11 mouse cellular contexts compared by ENCODE assay signal in genomic region chr2:129544448-129544847, GRCm38 (mm10). TPM values are rescaled to one million over a fixed set of nuclear protein-coding genes. Genes with fewer than 3 reads are reported as not detected.
DNase-seq lines count a peak whose midpoint lies in the region; ATAC-seq lines count a peak whose summit lies in the region.
"Had no signal": no experiment of that assay in that cellular context is flagged by ENCODE, and none has a peak within 500 bp of the region (broad histone marks: within the 10 kb centered on the region; RNA-seq: fewer than 3 reads in every experiment).

No protein-coding gene starts in this region.

- whole genome bisulfite sequencing in kidney, embryonic 14.5 days, result 66% methylated on average over 4 of the region's 4 CpGs

- 0 out of 2 replicates have a peak, but pooled peaks have one; percentile 35 for ATAC-seq in kidney, embryonic 14.5 days (ENCODE audit: low FRiP score, low TSS enrichment)

- no peak overlapping the region for H3K9ac ChIP-seq in kidney, embryonic 14.5 days (ENCODE audit: low read depth, low read length)
- H3K9ac ChIP-seq: heart, embryonic 15.5 days; liver, embryonic 15.5 days had no signal

- DNase-seq in lung, postnatal 10 days, result peak; percentile 36
- DNase-seq in lung, postnatal 25 days (ENCODE audit: low spot score), result no peak
- peak; percentile 93 to 95 for DNase-seq in cerebellum, postnatal 14 days
- no peak for DNase-seq in thymus, postnatal 0 days (ENCODE audit: low spot score)
- no peak for DNase-seq in urinary bladder, postnatal 14 days (ENCODE audit: low spot score)
- no peak for DNase-seq in left cerebral cortex, adult 18-20 months (ENCODE audit: low spot score in 2 of 2)

- no peak overlapping the region for H3K4me2 ChIP-seq in kidney, embryonic 14.5 days (replicated peaks; ENCODE audit: low read depth, low read length)
- H3K4me2 ChIP-seq: heart, embryonic 15.5 days; liver, embryonic 15.5 days had no signal

- no peaks in the 10 kb centered on the region for H3K36me3 ChIP-seq in kidney, embryonic 14.5 days (ENCODE audit: control insufficient read depth, insufficient read depth, low read length)
- H3K36me3 ChIP-seq: heart, embryonic 15.5 days; liver, embryonic 15.5 days had no signal

- H3K4me1 ChIP-seq in kidney, embryonic 14.5 days (ENCODE audit: control insufficient read depth, insufficient read depth, low read length), result no peaks in the 10 kb centered on the region
- H3K4me1 ChIP-seq: liver, embryonic 15.5 days had no signal

- no peaks in the 10 kb centered on the region for H3K9me3 ChIP-seq in kidney, embryonic 14.5 days (ENCODE audit: control insufficient read depth, low read length)
- H3K9me3 ChIP-seq: heart, embryonic 15.5 days; liver, embryonic 15.5 days had no signal

- no peak overlapping the region for H3K27ac ChIP-seq in kidney, embryonic 14.5 days (ENCODE audit: low read depth, low read length)
- H3K27ac ChIP-seq: heart, embryonic 15.5 days; liver, embryonic 15.5 days had no signal

- no peak overlapping the region for H3K4me3 ChIP-seq in kidney, embryonic 14.5 days (ENCODE audit: low read length)
- H3K4me3 ChIP-seq: heart, embryonic 15.5 days; liver, embryonic 15.5 days had no signal

- H3K27me3 ChIP-seq in kidney, embryonic 14.5 days (ENCODE audit: control insufficient read depth, insufficient read depth, low read length), result no peaks in the 10 kb centered on the region
- H3K27me3 ChIP-seq: heart, embryonic 15.5 days; liver, embryonic 15.5 days had no signal

RNA-seq across cellular contexts. Expression of gene F830045P16Rik, which starts 8.0 kb away (rescaled TPM):
- not detected in 2 replicates for polyA plus RNA-seq in kidney, embryonic 14.5 days (2014; fragmentation: Nextera tagmentation; extraction: Ambion mirVana)
- 0.06 TPM in 1 of 2 replicates, not detected in the other for polyA plus RNA-seq in thymus, postnatal 0 days (2015; fragmentation: Nextera tagmentation; extraction: Ambion mirVana)
- 1 to 10 TPM in 1 of 2 experiments, under 1 TPM in 1; 0.86 to 1.2 TPM for total RNA-seq in left cerebral cortex, adult 18-20 months (2021)
- polyA plus RNA-seq: cortical plate, adult 2 months; heart, embryonic 15.5 days; liver, embryonic 15.5 days; neural tube, embryonic 14.5 days had no signal

RNA-seq across cellular contexts. Expression of gene Sirpa, which starts 48.2 kb away (rescaled TPM):
- 15.9 and 28.8 TPM in 2 replicates for polyA plus RNA-seq in kidney, embryonic 14.5 days (2014; fragmentation: Nextera tagmentation; extraction: Ambion mirVana)
- polyA plus RNA-seq in thymus, postnatal 0 days (2015; fragmentation: Nextera tagmentation; extraction: Ambion mirVana), result 20.5 and 22.5 TPM in 2 replicates
- 100 to 1,000 TPM; 370 to 383 TPM for total RNA-seq in left cerebral cortex, adult 18-20 months (2021)

Comparison
In these comparisons a context has a peak if more than half of its experiments do, and no peak if none do; other contexts are left out.
1. DNase-seq: peak in lung, postnatal 10 days (single experiment) and cerebellum, postnatal 14 days (2 of 2); none in lung, postnatal 25 days (single experiment), thymus, postnatal 0 days (single experiment), urinary bladder, postnatal 14 days (single experiment) and left cerebral cortex, adult 18-20 months (0 of 2).